Mouse (Mus musculus): ENCODE measurements around the gene Tmem176a.

The Tmem176a gene

GRCm38 (mm10) chr6:48876510-48877135, 35.9 kb downstream of the Tmem176a start:
- in situ Hi-C loops (cut with MboI, MseI) = no loop called here

- in situ Hi-C loops (cut with MboI, MseI) = loop anchor here in 1 of 2 experiments (10.0 kb wide), 1 partner anchor 769 kb away; no protein-coding TSS in a partner anchor
Measured at GRCm38 (mm10) chr6:48894203-48894602, 53.5 kb downstream of the Tmem176a start.

GRCm38 (mm10) chr6:48894938-48895818, 54.5 kb downstream of the Tmem176a start:
- in situ Hi-C loops (cut with MboI, MseI) = loop anchor here in 1 of 2 experiments (10.0 kb wide), 1 partner anchor 770 kb away; no protein-coding TSS in a partner anchor

GRCm38 (mm10) chr6:48895941-48896340, 55.2 kb downstream of the Tmem176a start:
- in situ Hi-C loops (cut with MboI, MseI) = loop anchor here in 1 of 2 experiments (10.0 kb wide), 1 partner anchor 771 kb away; no protein-coding TSS in a partner anchor
